Mouse (Mus musculus): ENCODE results near the gene Plekha4. TPM values are rescaled to one million over a fixed set of nuclear protein-coding genes. Genes with fewer than 3 reads are reported as not detected.

The Plekha4 gene
- total and polyA plus RNA-seq, 3 experiments = 0.12 to 0.65 TPM; not detected in 1

- TF ChIP-seq CHD1 (IDR thresholded peaks at IDR 0.05; ENCODE audit: low read depth, low read length) (no peak), POLR2A (IDR thresholded peaks at IDR 0.05; ENCODE audit: control insufficient read depth in 1 of 2, insufficient read depth in 1 of 2, low read depth in 1 of 2, low read length in 2 of 2, poor library complexity in 1 of 2) (peak in 1 of 2 experiments; percentile 8; a peak in 2 of 4 replicates), ELF1 (IDR thresholded peaks at IDR 0.05; ENCODE audit: low read depth, low read length) (no peak), BHLHE40 (IDR thresholded peaks at IDR 0.05; ENCODE audit: borderline replicate concordance, low read depth, low read length) (peak; percentile 82; the same call in 1 of the 2 replicates), USF1 (IDR thresholded peaks at IDR 0.05; ENCODE audit: low read depth, low read length) (peak; percentile 3; the same call in 1 of the 2 replicates), TCF12 (IDR thresholded peaks at IDR 0.05; ENCODE audit: low read depth, low read length) (no peak), SIN3A (IDR thresholded peaks at IDR 0.05; ENCODE audit: low read length) (peak; percentile 82), MAFK (IDR thresholded peaks at IDR 0.05; ENCODE audit: borderline replicate concordance, low read depth, low read length) (no peak), EP300 (IDR thresholded peaks at IDR 0.05; ENCODE audit: low read depth in 1 of 2, low read length in 2 of 2) (0 out of 4 replicates have a peak, but pooled peaks of 1 of the 2 experiments have one; percentile 6), ZC3H11A (IDR thresholded peaks at IDR 0.05; ENCODE audit: low read depth, low read length) (no peak), HCFC1 (IDR thresholded peaks at IDR 0.05; ENCODE audit: low read depth, low read length) (peak; percentile 68; the same call in 1 of the 2 replicates)
Observed at GRCm38 (mm10) chr7:45567780-45568516, 41.8 kb downstream of the Plekha4 start (continued).

- peak; percentile 90 for DNase-seq (ENCODE audit: low read depth, low spot score)
- Histone ChIP-seq H3K27me3 (ENCODE audit: control insufficient read depth in 1 of 2, insufficient read depth in 2 of 2, low read length in 2 of 2) (no peaks in the 10 kb centered on the region), H3K9ac (ENCODE audit: control insufficient read depth, low read depth, low read length, poor library complexity, severe bottlenecking) (peak overlapping the region; percentile 39), H3K4me3 (ENCODE audit: control insufficient read depth in 1 of 2, insufficient read depth in 1 of 2, low read depth in 2 of 2, low read length in 2 of 2) (peak overlapping the region; percentile 28 to 52), H3K9me3 (replicated peaks; ENCODE audit: insufficient read depth, low read length) (no peaks in the 10 kb centered on the region), H3K79me2 (ENCODE audit: control insufficient read depth, insufficient read depth, low read length, poor library complexity) (peaks cover 10% of the 10 kb centered on the region), H3K4me1 (ENCODE audit: control insufficient read depth in 1 of 2, insufficient read depth in 2 of 2, low read length in 2 of 2) (peaks cover 8 to 24% of the 10 kb centered on the region in 2 experiments), H3K36me3 (ENCODE audit: control insufficient read depth in 1 of 2, insufficient read depth in 2 of 2, low read length in 2 of 2) (peaks cover 0 to 14% of the 10 kb centered on the region in 2 experiments; a peak in 2 of 4 replicates), H3K27ac (ENCODE audit: control insufficient read depth, low read depth, low read length) (peak overlapping the region; percentile 90)
- TF ChIP-seq MXI1 (IDR thresholded peaks at IDR 0.05; ENCODE audit: low read depth, low read length) (peak; percentile 46; the same call in 1 of the 2 replicates), POLR2A (IDR thresholded peaks at IDR 0.05; ENCODE audit: control insufficient read depth in 1 of 2, insufficient read depth in 1 of 2, low read depth in 1 of 2, low read length in 2 of 2, poor library complexity in 1 of 2) (peak in 1 of 2 experiments; percentile 65; a peak in 2 of 4 replicates), GATA1 (IDR thresholded peaks at IDR 0.05; ENCODE audit: low read depth, low read length) (peak; percentile 91), JUND (IDR thresholded peaks at IDR 0.05; ENCODE audit: low read depth, low read length) (no peak), UBTF (IDR thresholded peaks at IDR 0.05; ENCODE audit: borderline replicate concordance, insufficient read depth, low read depth, low read length) (no peak), GABPA (IDR thresholded peaks at IDR 0.05; ENCODE audit: low read depth, low read length) (no peak), CTCF (IDR thresholded peaks at IDR 0.05 in 2 of 3, conservative IDR thresholded peaks at IDR 0.05 in 1 of 3; ENCODE audit: control insufficient read depth in 1 of 3, insufficient read depth in 1 of 3, low read depth in 2 of 3, low read length in 3 of 3, poor library complexity in 1 of 3, severe bottlenecking in 1 of 3) (no peak), CHD2 (IDR thresholded peaks at IDR 0.05; ENCODE audit: low read length) (no peak), POLR2AphosphoS2 (IDR thresholded peaks at IDR 0.05; ENCODE audit: low read length) (peak; percentile 51; the same call in 1 of the 2 replicates), MYC (IDR thresholded peaks at IDR 0.05; ENCODE audit: low read depth, low read length) (0 out of 2 replicates have a peak, but pooled peaks have one; percentile 37), CHD1 (IDR thresholded peaks at IDR 0.05; ENCODE audit: low read depth, low read length) (no peak), ZNF384 (IDR thresholded peaks at IDR 0.05; ENCODE audit: low read depth, low read length) (no peak), SIN3A (IDR thresholded peaks at IDR 0.05; ENCODE audit: low read length) (peak; percentile 78), TCF12 (IDR thresholded peaks at IDR 0.05; ENCODE audit: low read depth, low read length) (peak; percentile 79), MEF2A (IDR thresholded peaks at IDR 0.05; ENCODE audit: extremely low read depth, insufficient replicate concordance, low read depth, low read length, poor library complexity, severe bottlenecking) (peak; percentile 54; the same call in 1 of the 2 replicates), HCFC1 (IDR thresholded peaks at IDR 0.05; ENCODE audit: low read depth, low read length) (no peak), RCOR1 (IDR thresholded peaks at IDR 0.05; ENCODE audit: low read depth, low read length) (no peak), TBP (IDR thresholded peaks at IDR 0.05; ENCODE audit: low read depth, low read length) (peak; percentile 92), MYB (IDR thresholded peaks at IDR 0.05; ENCODE audit: low read depth, low read length) (no peak), NELFE (IDR thresholded peaks at IDR 0.05; ENCODE audit: low read depth, low read length) (no peak; the same call in 1 of the 2 replicates), ELF1 (IDR thresholded peaks at IDR 0.05; ENCODE audit: low read depth, low read length) (no peak), SMC3 (IDR thresholded peaks at IDR 0.05; ENCODE audit: low read depth, low read length) (no peak), TAL1 (IDR thresholded peaks at IDR 0.05; ENCODE audit: low read length) (peak; percentile 62), ZMIZ1 (IDR thresholded peaks at IDR 0.05; ENCODE audit: low read depth, low read length) (peak; percentile 99), E2F4 (IDR thresholded peaks at IDR 0.05; ENCODE audit: borderline replicate concordance, low read depth, low read length) (no peak)
Observed at GRCm38 (mm10) chr7:45568601-45569473, 42.7 kb downstream of the Plekha4 start.

Measured in MEL (cell line).